Mouse (Mus musculus) heart, embryonic 12.5 days (tissue): ENCODE results near the gene Mphosph6. TPM values are rescaled to one million over a fixed set of nuclear protein-coding genes. Genes with fewer than 3 reads are reported as not detected.

Experiments
- ATAC-seq: fragments of 200-750 bp; cut with Nextera tagmentation; 2 replicates; pipeline ENCODE4 v1.8.0; 2017; ENCODE audit warnings: moderate TSS enrichment, moderate library complexity; ENCODE audit not compliant: insufficient number of reproducible peaks, low FRiP score
- H3K27ac ChIP-seq: fragments of 300-500 bp; sonication (generic); 2 replicates; pipeline ENCODE4 v1.5.1; 2016; ENCODE audit warnings: mild to moderate bottlenecking, moderate library complexity; ENCODE audit not compliant: poor library complexity, severe bottlenecking
- H3K27me3 ChIP-seq: fragments of 300-500 bp; sonication (generic); replicated peaks from 2 replicates; pipeline ENCODE4 v1.6.1; 2016; ENCODE audit warnings: mild to moderate bottlenecking, moderate library complexity
- H3K36me3 ChIP-seq: fragments of 300-500 bp; sonication (generic); 2 replicates; pipeline ENCODE4 v1.6.1; 2016; ENCODE audit warnings: mild to moderate bottlenecking, moderate library complexity
- H3K4me1 ChIP-seq: fragments of 300-500 bp; sonication (generic); replicated peaks from 2 replicates; pipeline ENCODE4 v1.6.1; 2016; ENCODE audit warnings: mild to moderate bottlenecking
- H3K4me2 ChIP-seq: fragments of 300-500 bp; sonication (generic); 2 replicates; pipeline ENCODE4 v1.6.1; 2016; ENCODE audit warnings: mild to moderate bottlenecking, moderate library complexity
- H3K4me3 ChIP-seq: fragments of 300-500 bp; sonication (generic); 2 replicates; pipeline ENCODE4 v1.5.1; 2016; ENCODE audit warnings: mild to moderate bottlenecking
- H3K9ac ChIP-seq: fragments of 300-500 bp; sonication (generic); 2 replicates; pipeline ENCODE4 v1.6.1; 2016; ENCODE audit warnings: mild to moderate bottlenecking, moderate library complexity
- H3K9me3 ChIP-seq: fragments of 300-500 bp; sonication (generic); replicated peaks from 2 replicates; pipeline ENCODE4 v1.6.1; 2016; ENCODE audit warnings: mild to moderate bottlenecking, moderate library complexity
- WGBS: fragments of 180-500 bp; shearing (Covaris S2); methylation state at CpG from one replicate; pipeline ENCODE4 v1.1.7; 2016; 5-methylcytosine and 5-hydroxymethylcytosine counted together
- polyA plus RNA-seq: library from polyadenylated mRNA; unstranded; fragments of >200 nt; fragmentation: Nextera tagmentation; extraction: Ambion mirVana; gene quantifications from 2 replicates; pipeline ENCODE4 v1.2.1, GENCODE M21; 2016

Mphosph6 gene
- polyA plus RNA-seq, 1 experiment from 2014 or later, result 40.6 TPM

GRCm38 (mm10) chr8:117792616-117793144 lies 9.1 kb downstream of the Mphosph6 start:
- no peak overlapping the region for H3K4me3 ChIP-seq

GRCm38 (mm10) chr8:117786428-117786827 lies 15.3 kb downstream of the Mphosph6 start:
- no peak overlapping the region for H3K4me2 ChIP-seq
- ATAC-seq, result no peak
- H3K4me3 ChIP-seq, result no peak overlapping the region
- no peaks in the 10 kb centered on the region for H3K4me1 ChIP-seq
- 81% methylated on average over 3 of the region's 3 CpGs for WGBS
- H3K9ac ChIP-seq, result no peak overlapping the region
- H3K27ac ChIP-seq, result no peak overlapping the region
- H3K27me3 ChIP-seq, result no peaks in the 10 kb centered on the region
- peaks cover 15% of the 10 kb centered on the region for H3K9me3 ChIP-seq
- H3K36me3 ChIP-seq, result peaks cover 42% of the 10 kb centered on the region

More at GRCm38 (mm10) chr8:117792616-117793144, 9.1 kb downstream of the Mphosph6 start:
- no peak for ATAC-seq
- no peak overlapping the region for H3K4me2 ChIP-seq
- no peak overlapping the region for H3K9ac ChIP-seq
- H3K27me3 ChIP-seq, result no peaks in the 10 kb centered on the region
- WGBS, result 89% methylated on average over 19 of the region's 19 CpGs
- H3K4me1 ChIP-seq, result no peaks in the 10 kb centered on the region
- H3K9me3 ChIP-seq, result peaks cover 5% of the 10 kb centered on the region; the same call in 1 of the 2 replicates
- no peak overlapping the region for H3K27ac ChIP-seq
- peaks cover 92% of the 10 kb centered on the region for H3K36me3 ChIP-seq

DNA sequence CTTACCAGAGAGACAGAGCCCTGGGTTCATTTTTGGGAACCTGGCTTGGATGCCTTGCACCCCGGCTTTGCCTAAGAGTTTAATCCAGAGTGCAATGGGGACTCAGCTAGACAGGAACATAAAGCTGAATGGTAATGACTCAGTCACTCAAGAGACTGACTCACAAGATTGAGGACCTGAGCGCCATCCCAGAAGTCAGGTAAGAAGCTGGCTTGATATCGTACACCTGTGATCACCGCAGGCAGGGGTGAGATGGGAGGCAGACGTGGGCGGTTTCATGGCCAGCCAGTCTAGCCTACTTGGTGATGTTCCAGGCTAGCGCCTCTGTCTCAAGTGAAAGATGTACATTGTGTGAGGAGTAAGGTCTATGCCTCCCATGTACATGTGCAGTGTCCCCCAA lies 18.7 kb downstream of the Mphosph6 start:
- Histone ChIP-seq H3K27me3 (no peaks in the 10 kb centered on the region), H3K27ac (no peak overlapping the region), H3K36me3 (peaks cover 12% of the 10 kb centered on the region), H3K4me2 (no peak overlapping the region), H3K4me3 (no peak overlapping the region), H3K9ac (no peak overlapping the region), H3K4me1 (no peaks in the 10 kb centered on the region), H3K9me3 (peaks cover 14% of the 10 kb centered on the region)
- WGBS, result 89% methylated on average over 7 of the region's 7 CpGs
- ATAC-seq, result no peak

GRCm38 (mm10) chr8:117781375-117782129 lies 20.2 kb downstream of the Mphosph6 start:
- WGBS, result 70% methylated on average over 6 of the region's 6 CpGs
- no peaks in the 10 kb centered on the region for H3K27me3 ChIP-seq

DNA sequence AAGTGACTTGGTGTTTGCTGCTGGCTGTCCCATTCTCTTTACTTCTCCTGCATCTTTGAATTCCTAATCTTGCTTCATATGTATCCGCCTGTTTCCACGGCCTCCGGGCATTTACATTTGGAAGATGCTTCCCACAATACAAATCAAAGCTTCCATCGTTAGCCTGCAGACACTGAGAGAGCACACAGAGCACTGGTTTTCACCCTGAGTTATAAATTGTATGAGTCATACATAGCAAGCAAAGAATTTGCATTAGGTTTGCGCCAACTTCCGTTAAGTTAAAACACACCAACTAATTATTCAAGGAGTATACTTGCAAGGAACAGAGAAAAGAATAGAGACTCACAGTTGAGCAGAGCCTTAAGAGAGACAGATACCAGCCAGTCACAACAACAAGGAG lies 22.4 kb downstream of the Mphosph6 start:
- Histone ChIP-seq H3K36me3 (no peaks in the 10 kb centered on the region), H3K27me3 (no peaks in the 10 kb centered on the region), H3K4me1 (no peaks in the 10 kb centered on the region), H3K4me3 (no peak overlapping the region), H3K27ac (no peak overlapping the region), H3K9me3 (no peaks in the 10 kb centered on the region), H3K4me2 (no peak overlapping the region), H3K9ac (no peak overlapping the region)
- no peak for ATAC-seq
- 87% methylated on average over 6 of the region's 6 CpGs for WGBS

More at GRCm38 (mm10) chr8:117781375-117782129, 20.2 kb downstream of the Mphosph6 start:
- Histone ChIP-seq H3K27ac (no peak overlapping the region), H3K9me3 (no peaks in the 10 kb centered on the region), H3K9ac (no peak overlapping the region), H3K4me2 (no peak overlapping the region), H3K4me3 (no peak overlapping the region), H3K4me1 (no peaks in the 10 kb centered on the region), H3K36me3 (no peaks in the 10 kb centered on the region)
- no peak for ATAC-seq

DNA sequence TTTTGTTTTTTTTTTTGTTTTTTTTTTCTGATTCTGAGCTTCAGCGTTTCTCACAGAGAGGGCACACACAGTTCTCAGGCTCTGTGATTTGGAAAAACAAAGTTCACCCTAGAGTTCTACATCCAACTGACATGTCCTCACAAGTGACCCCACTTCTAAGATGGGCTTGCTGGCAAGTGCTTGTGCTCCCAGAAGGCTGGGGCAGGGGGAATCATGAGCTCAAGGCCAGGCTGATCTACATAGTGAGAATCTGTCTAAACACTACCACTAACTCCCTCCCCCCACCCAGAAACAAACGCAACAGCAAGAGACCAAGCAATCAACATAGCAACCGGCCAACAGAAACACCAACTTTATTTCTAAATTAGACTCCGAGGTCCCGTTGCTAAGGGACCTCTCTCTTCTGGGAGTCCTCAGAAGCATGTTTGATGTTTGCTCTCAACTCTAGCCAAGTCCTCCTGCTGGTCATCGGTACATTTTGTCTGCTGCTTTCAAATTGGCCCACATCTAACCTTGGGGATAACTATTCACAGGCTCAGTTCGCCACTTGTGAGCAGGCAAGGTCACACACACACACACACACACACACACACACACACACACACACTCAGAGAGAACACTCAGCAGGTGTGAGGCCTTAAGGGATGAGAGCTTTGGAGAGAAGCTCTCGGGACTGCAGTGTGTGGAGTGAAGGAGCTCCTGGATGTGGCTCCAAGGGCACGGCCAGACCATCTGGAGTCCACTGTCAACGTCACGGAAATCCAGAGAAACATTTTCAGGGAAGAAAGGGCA lies 23.0 kb downstream of the Mphosph6 start:
- H3K27me3 ChIP-seq, result no peaks in the 10 kb centered on the region
- no peak overlapping the region for H3K9ac ChIP-seq
- H3K27ac ChIP-seq, result no peak overlapping the region
- no peaks in the 10 kb centered on the region for H3K9me3 ChIP-seq
- 70% methylated on average over 11 of the region's 11 CpGs for WGBS
- H3K4me1 ChIP-seq, result no peaks in the 10 kb centered on the region
- no peak overlapping the region for H3K4me2 ChIP-seq
- H3K36me3 ChIP-seq, result no peaks in the 10 kb centered on the region
- ATAC-seq, result no peak
- H3K4me3 ChIP-seq, result no peak overlapping the region

GRCm38 (mm10) chr8:117776075-117776474 lies 25.7 kb downstream of the Mphosph6 start:
- Histone ChIP-seq H3K36me3 (no peaks in the 10 kb centered on the region), H3K4me3 (no peak overlapping the region), H3K9ac (no peak overlapping the region), H3K27me3 (no peaks in the 10 kb centered on the region), H3K4me1 (no peaks in the 10 kb centered on the region), H3K4me2 (no peak overlapping the region), H3K27ac (no peak overlapping the region), H3K9me3 (no peaks in the 10 kb centered on the region)
- no peak for ATAC-seq
- WGBS, result 75% methylated on average over 10 of the region's 10 CpGs

GRCm38 (mm10) chr8:117775626-117776025 lies 26.1 kb downstream of the Mphosph6 start:
- H3K9ac ChIP-seq, result no peak overlapping the region
- no peaks in the 10 kb centered on the region for H3K36me3 ChIP-seq
- ATAC-seq, result no peak
- no peaks in the 10 kb centered on the region for H3K27me3 ChIP-seq
- WGBS, result 40% methylated on average over 10 of the region's 10 CpGs
- no peaks in the 10 kb centered on the region for H3K4me1 ChIP-seq
- H3K27ac ChIP-seq, result no peak overlapping the region
- H3K4me3 ChIP-seq, result no peak overlapping the region
- no peak overlapping the region for H3K4me2 ChIP-seq
- no peaks in the 10 kb centered on the region for H3K9me3 ChIP-seq

DNA sequence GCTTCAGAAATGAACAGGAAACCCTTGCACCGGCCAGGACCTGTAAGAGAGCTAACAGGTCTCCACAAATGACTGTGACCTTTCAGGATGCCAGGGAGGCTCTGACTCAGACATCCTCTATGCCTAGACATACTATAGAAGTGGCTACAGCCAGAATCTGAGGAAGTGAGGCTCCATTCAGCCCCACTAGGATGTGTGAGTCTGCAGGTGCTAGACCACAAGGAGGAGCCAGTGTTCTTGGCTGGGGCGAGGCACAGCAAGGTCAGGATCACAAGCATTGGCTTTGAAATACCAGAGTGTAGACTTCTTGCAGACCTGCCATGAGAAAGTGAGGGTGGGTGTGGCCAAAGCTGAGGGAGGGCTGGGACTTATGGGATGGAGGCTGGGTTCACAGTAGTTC lies 29.1 kb downstream of the Mphosph6 start:
- Histone ChIP-seq H3K9ac (no peak overlapping the region), H3K4me2 (no peak overlapping the region), H3K9me3 (no peaks in the 10 kb centered on the region), H3K4me1 (no peaks in the 10 kb centered on the region), H3K4me3 (no peak overlapping the region), H3K36me3 (no peaks in the 10 kb centered on the region), H3K27ac (no peak overlapping the region), H3K27me3 (no peaks in the 10 kb centered on the region)
- no peak for ATAC-seq
- 46% methylated on average over 2 of the region's 2 CpGs for WGBS

DNA sequence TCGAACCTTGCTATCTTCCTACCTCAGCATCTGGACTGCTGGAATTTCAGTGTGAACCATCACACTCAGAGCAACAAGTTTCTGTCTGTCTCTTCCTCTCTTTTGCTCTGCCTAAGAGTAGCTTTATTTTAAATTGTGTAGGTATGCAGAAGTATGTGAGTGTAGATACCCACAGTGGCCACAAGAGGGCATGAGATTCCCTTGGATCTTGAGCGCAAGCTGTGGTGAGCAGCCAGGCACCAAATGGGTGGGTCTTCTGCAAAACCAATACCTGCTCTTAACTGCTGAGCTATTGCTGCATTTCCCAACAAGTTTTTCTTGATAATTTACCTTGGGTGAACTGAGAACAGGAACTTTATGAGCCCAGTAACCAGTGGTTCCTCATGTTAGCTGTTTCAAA lies 29.6 kb downstream of the Mphosph6 start:
- Histone ChIP-seq H3K36me3 (no peaks in the 10 kb centered on the region), H3K27ac (no peak overlapping the region), H3K4me1 (no peaks in the 10 kb centered on the region), H3K9ac (no peak overlapping the region), H3K9me3 (no peaks in the 10 kb centered on the region), H3K4me2 (no peak overlapping the region), H3K4me3 (no peak overlapping the region), H3K27me3 (no peaks in the 10 kb centered on the region)
- ATAC-seq, result no peak
- 65% methylated on average over 2 of the region's 2 CpGs for WGBS

GRCm38 (mm10) chr8:117771115-117771836 lies 30.5 kb downstream of the Mphosph6 start:
- Histone ChIP-seq H3K27me3 (no peaks in the 10 kb centered on the region), H3K9me3 (no peaks in the 10 kb centered on the region), H3K9ac (no peak overlapping the region), H3K27ac (no peak overlapping the region), H3K36me3 (no peaks in the 10 kb centered on the region), H3K4me2 (no peak overlapping the region), H3K4me3 (no peak overlapping the region), H3K4me1 (no peaks in the 10 kb centered on the region; the same call in 1 of the 2 replicates)
- no peak for ATAC-seq
- WGBS, result 54% methylated on average over 9 of the region's 9 CpGs
